Mouse (Mus musculus) forebrain, embryonic 11.5 days (tissue): Measurements from ENCODE around the gene Zdhhc19. TPM values are rescaled to one million over a fixed set of nuclear protein-coding genes. Genes with fewer than 3 reads are reported as not detected.

Experiments
- ATAC-seq: fragments of 200-750 bp; cut with Nextera tagmentation; replicated peaks from 2 replicates; pipeline ENCODE4 v1.8.0; 2017; ENCODE audit warnings: moderate TSS enrichment; ENCODE audit not compliant: low FRiP score
- DNase-seq: peaks from one replicate; pipeline ENCODE4 v3.0.0-alpha.2; 2017; ENCODE audit warnings: low spot score
- H3K27ac ChIP-seq: fragments of 300-500 bp; sonication (generic); 2 replicates; pipeline ENCODE4 v1.5.1; 2014; ENCODE audit warnings: low read depth, low read length
- H3K27me3 ChIP-seq: fragments of 300-500 bp; sonication (generic); 2 replicates; pipeline ENCODE4 v1.6.1; 2014; ENCODE audit warnings: mild to moderate bottlenecking, low read length, mixed read lengths; ENCODE audit not compliant: control insufficient read depth, insufficient read depth
- H3K36me3 ChIP-seq: fragments of 300-500 bp; sonication (generic); 2 replicates; pipeline ENCODE4 v1.6.1; 2014; ENCODE audit warnings: mild to moderate bottlenecking, low read length, moderate library complexity, mixed read lengths; ENCODE audit not compliant: control insufficient read depth, insufficient read depth
- H3K4me1 ChIP-seq: fragments of 300-500 bp; sonication (generic); replicated peaks from 2 replicates; pipeline ENCODE4 v1.6.1; 2014; ENCODE audit warnings: low read length, mixed read lengths; ENCODE audit not compliant: control insufficient read depth, insufficient read depth
- H3K4me2 ChIP-seq: fragments of 300-500 bp; sonication (generic); 2 replicates; pipeline ENCODE4 v1.6.1; 2014; ENCODE audit warnings: low read depth, mild to moderate bottlenecking, low read length, moderate library complexity, mixed read lengths; ENCODE audit not compliant: severe bottlenecking
- H3K4me3 ChIP-seq: fragments of 300-500 bp; sonication (generic); 2 replicates; pipeline ENCODE4 v1.5.1; 2014; ENCODE audit warnings: low read depth, low read length
- H3K9ac ChIP-seq: fragments of 300-500 bp; sonication (generic); 2 replicates; pipeline ENCODE4 v1.6.1; 2014; ENCODE audit warnings: low read length
- H3K9me3 ChIP-seq: fragments of 300-500 bp; sonication (generic); 2 replicates; pipeline ENCODE4 v1.6.1; 2016; ENCODE audit warnings: low read length, mixed read lengths; ENCODE audit not compliant: control insufficient read depth
- whole genome bisulfite sequencing: fragments of 180-500 bp; shearing (Covaris S2); extraction: QIAGEN DNeasy Blood & Tissue Kit; methylation state at CpG from one replicate; pipeline ENCODE4 v1.1.7; 2014; 5-methylcytosine and 5-hydroxymethylcytosine counted together
- polyA plus RNA-seq: library from polyadenylated mRNA; unstranded; fragments of >200 nt; fragmentation: Nextera tagmentation; extraction: Ambion mirVana; gene quantifications from 2 replicates; pipeline ENCODE4 v1.2.1, GENCODE M21; 2014

Zdhhc19 gene
- polyA plus RNA-seq, 1 experiment from 2014 or later: not detected

- ATAC-seq: no peak
- Histone ChIP-seq H3K4me3 (no peak overlapping the region), H3K27ac (no peak overlapping the region), H3K9me3 (no peaks in the 10 kb centered on the region), H3K36me3 (no peaks in the 10 kb centered on the region), H3K4me2 (no peak overlapping the region), H3K4me1 (no peaks in the 10 kb centered on the region), H3K9ac (no peak overlapping the region), H3K27me3 (no peaks in the 10 kb centered on the region)
- 85% methylated on average over 3 of the region's 3 CpGs for WGBS
- no peak for DNase-seq
Measured at GRCm38 (mm10) chr16:32543422-32543821, 47.4 kb downstream of the Zdhhc19 start.

GRCm38 (mm10) chr16:32547156-32548068 is 51.3 kb downstream of the Zdhhc19 start:
- H3K36me3 ChIP-seq: no peaks in the 10 kb centered on the region
- no peaks in the 10 kb centered on the region for H3K27me3 ChIP-seq
- no peak overlapping the region for H3K4me3 ChIP-seq
- no peak overlapping the region for H3K9ac ChIP-seq
- DNase-seq (no peak), ATAC-seq (no peak)
- no peak overlapping the region for H3K4me2 ChIP-seq
- no peaks in the 10 kb centered on the region for H3K4me1 ChIP-seq
- 80% methylated on average over 10 of the region's 10 CpGs for WGBS
- no peak overlapping the region for H3K27ac ChIP-seq
- H3K9me3 ChIP-seq: no peaks in the 10 kb centered on the region

- no peak overlapping the region for H3K27ac ChIP-seq
- no peak for ATAC-seq
- H3K27me3 ChIP-seq: no peaks in the 10 kb centered on the region
- no peaks in the 10 kb centered on the region for H3K9me3 ChIP-seq
- no peaks in the 10 kb centered on the region for H3K4me1 ChIP-seq
- H3K4me2 ChIP-seq: no peak overlapping the region
- H3K4me3 ChIP-seq: no peak overlapping the region
- DNase-seq: no peak
- no peak overlapping the region for H3K9ac ChIP-seq
- 86% methylated on average over 4 of the region's 4 CpGs for WGBS
- H3K36me3 ChIP-seq: no peaks in the 10 kb centered on the region
Measured at GRCm38 (mm10) chr16:32550084-32550483, 54.0 kb downstream of the Zdhhc19 start.

- Histone ChIP-seq H3K9me3 (no peaks in the 10 kb centered on the region), H3K4me2 (no peak overlapping the region), H3K27me3 (no peaks in the 10 kb centered on the region), H3K27ac (no peak overlapping the region), H3K4me3 (no peak overlapping the region), H3K9ac (no peak overlapping the region), H3K36me3 (no peaks in the 10 kb centered on the region), H3K4me1 (no peaks in the 10 kb centered on the region)
- 82% methylated on average over 5 of the region's 5 CpGs for WGBS
- DNase-seq (no peak), ATAC-seq (no peak)
Measured at GRCm38 (mm10) chr16:32550487-32550886, 54.4 kb downstream of the Zdhhc19 start.

- H3K4me1 ChIP-seq: no peaks in the 10 kb centered on the region
- H3K27ac ChIP-seq: no peak overlapping the region
- no peak for ATAC-seq
- H3K9me3 ChIP-seq: no peaks in the 10 kb centered on the region
- no peak overlapping the region for H3K4me3 ChIP-seq
- H3K4me2 ChIP-seq: no peak overlapping the region
- H3K27me3 ChIP-seq: no peaks in the 10 kb centered on the region
- H3K9ac ChIP-seq: no peak overlapping the region
- WGBS: 71% methylated on average over 2 of the region's 2 CpGs
- DNase-seq: no peak
- no peaks in the 10 kb centered on the region for H3K36me3 ChIP-seq
Measured at GRCm38 (mm10) chr16:32551346-32551747, 55.3 kb downstream of the Zdhhc19 start.

GRCm38 (mm10) chr16:32555588-32555987 is 59.5 kb downstream of the Zdhhc19 start:
- no peaks in the 10 kb centered on the region for H3K9me3 ChIP-seq
- no peak overlapping the region for H3K4me2 ChIP-seq
- no peaks in the 10 kb centered on the region for H3K4me1 ChIP-seq
- no peak for ATAC-seq
- H3K4me3 ChIP-seq: no peak overlapping the region
- no peaks in the 10 kb centered on the region for H3K27me3 ChIP-seq
- DNase-seq: no peak
- no peak overlapping the region for H3K27ac ChIP-seq
- H3K9ac ChIP-seq: no peak overlapping the region
- no peaks in the 10 kb centered on the region for H3K36me3 ChIP-seq
- 71% methylated on average over 3 of the region's 3 CpGs for WGBS

- H3K4me1 ChIP-seq: no peaks in the 10 kb centered on the region
- DNase-seq (no peak), ATAC-seq (no peak)
- H3K9me3 ChIP-seq: no peaks in the 10 kb centered on the region
- H3K36me3 ChIP-seq: no peaks in the 10 kb centered on the region
- H3K4me2 ChIP-seq: no peak overlapping the region
- no peak overlapping the region for H3K4me3 ChIP-seq
- no peak overlapping the region for H3K9ac ChIP-seq
- H3K27ac ChIP-seq: no peak overlapping the region
- no peaks in the 10 kb centered on the region for H3K27me3 ChIP-seq
- WGBS: 73% methylated on average over 4 of the region's 4 CpGs
Measured at GRCm38 (mm10) chr16:32559493-32559892, 63.4 kb downstream of the Zdhhc19 start.

GRCm38 (mm10) chr16:32563056-32563793 is 67.2 kb downstream of the Zdhhc19 start:
- ATAC-seq (no peak), DNase-seq (no peak)
- 79% methylated on average over 5 of the region's 5 CpGs for WGBS
- no peaks in the 10 kb centered on the region for H3K4me1 ChIP-seq
- no peak overlapping the region for H3K9ac ChIP-seq
- no peak overlapping the region for H3K27ac ChIP-seq
- H3K36me3 ChIP-seq: no peaks in the 10 kb centered on the region
- no peak overlapping the region for H3K4me2 ChIP-seq
- H3K9me3 ChIP-seq: no peaks in the 10 kb centered on the region
- no peaks in the 10 kb centered on the region for H3K27me3 ChIP-seq
- H3K4me3 ChIP-seq: no peak overlapping the region
